Mouse (Mus musculus) neural tube, embryonic 13.5 days (tissue): ENCODE results near the gene Pik3r6. TPM values are rescaled to one million over a fixed set of nuclear protein-coding genes. Genes with fewer than 3 reads are reported as not detected.
A peak's percentile ranks its signal among the peaks of the same experiment; 100 is the strongest.

Experiments
- ATAC-seq: fragments of 200-750 bp; cut with Nextera tagmentation; 2 replicates; pipeline ENCODE4 v1.8.0; 2017; ENCODE audit warnings: low read depth, mild to moderate bottlenecking, moderate TSS enrichment, moderate library complexity
- H3K27ac ChIP-seq: fragments of 300-500 bp; sonication (generic); replicated peaks from 2 replicates; pipeline ENCODE4 v1.5.1; 2015; ENCODE audit warnings: moderate library complexity, mild to moderate bottlenecking, inconsistent platforms
- H3K27me3 ChIP-seq: fragments of 300-500 bp; sonication (generic); 2 replicates; pipeline ENCODE4 v1.6.1; 2015; ENCODE audit warnings: mild to moderate bottlenecking, inconsistent platforms
- H3K36me3 ChIP-seq: fragments of 300-500 bp; sonication (generic); 2 replicates; pipeline ENCODE4 v1.6.1; 2015; ENCODE audit warnings: mild to moderate bottlenecking, inconsistent platforms
- H3K4me1 ChIP-seq: fragments of 300-500 bp; sonication (generic); replicated peaks from 2 replicates; pipeline ENCODE4 v1.6.1; 2015; ENCODE audit warnings: inconsistent platforms
- H3K4me2 ChIP-seq: fragments of 300-500 bp; sonication (generic); 2 replicates; pipeline ENCODE4 v1.6.1; 2015; ENCODE audit warnings: inconsistent platforms, mild to moderate bottlenecking, moderate library complexity
- H3K4me3 ChIP-seq: fragments of 300-500 bp; sonication (generic); 2 replicates; pipeline ENCODE4 v1.5.1; 2015; ENCODE audit warnings: mild to moderate bottlenecking, inconsistent platforms
- H3K9ac ChIP-seq: fragments of 300-500 bp; sonication (generic); 2 replicates; pipeline ENCODE4 v1.6.1; 2015; ENCODE audit warnings: moderate library complexity, mild to moderate bottlenecking, inconsistent platforms
- H3K9me3 ChIP-seq: fragments of 300-500 bp; sonication (generic); 2 replicates; pipeline ENCODE4 v1.6.1; 2016; ENCODE audit warnings: inconsistent platforms
- WGBS: fragments of 180-500 bp; shearing (Covaris S2); methylation state at CpG from one replicate; pipeline ENCODE4 v1.1.7; 2015; 5-methylcytosine and 5-hydroxymethylcytosine counted together
- polyA plus RNA-seq: library from polyadenylated mRNA; unstranded; fragments of >200 nt; fragmentation: Nextera tagmentation; extraction: Ambion mirVana; gene quantifications from 2 replicates; pipeline ENCODE4 v1.2.1, GENCODE M21; 2015

Pik3r6 gene
- polyA plus RNA-seq, 1 experiment from 2014 or later = 2.3 TPM

DNA sequence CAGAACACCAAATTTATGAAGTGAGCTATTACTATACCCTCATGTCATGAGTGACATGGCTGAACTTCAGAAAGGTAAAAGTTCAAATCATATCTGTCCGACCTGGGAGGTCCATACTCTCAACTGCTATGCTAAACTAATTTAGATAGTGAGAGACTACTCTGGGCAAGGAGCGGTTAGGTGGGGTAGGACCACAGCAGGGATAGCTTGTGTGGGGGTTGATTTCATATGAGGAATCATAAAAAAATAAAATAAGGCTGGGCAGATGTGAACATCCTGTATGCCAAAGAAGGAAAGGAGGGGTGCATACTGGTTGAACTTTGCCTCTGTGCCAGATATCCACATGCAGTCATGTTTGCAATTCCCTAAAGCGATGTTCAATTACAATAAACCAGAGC lies 62.2 kb downstream of the Pik3r6 start:
- Histone ChIP-seq H3K27ac (no peak overlapping the region), H3K4me1 (peaks cover 5% of the 10 kb centered on the region; the same call in 1 of the 2 replicates), H3K36me3 (no peaks in the 10 kb centered on the region), H3K27me3 (0 out of 2 replicates have a peak, but pooled peaks cover 6% of the 10 kb centered on the region), H3K4me2 (no peak overlapping the region), H3K9ac (no peak overlapping the region), H3K4me3 (no peak overlapping the region), H3K9me3 (no peaks in the 10 kb centered on the region)
- WGBS = 83% methylated on average over 3 of the region's 3 CpGs
- no peak for ATAC-seq

DNA sequence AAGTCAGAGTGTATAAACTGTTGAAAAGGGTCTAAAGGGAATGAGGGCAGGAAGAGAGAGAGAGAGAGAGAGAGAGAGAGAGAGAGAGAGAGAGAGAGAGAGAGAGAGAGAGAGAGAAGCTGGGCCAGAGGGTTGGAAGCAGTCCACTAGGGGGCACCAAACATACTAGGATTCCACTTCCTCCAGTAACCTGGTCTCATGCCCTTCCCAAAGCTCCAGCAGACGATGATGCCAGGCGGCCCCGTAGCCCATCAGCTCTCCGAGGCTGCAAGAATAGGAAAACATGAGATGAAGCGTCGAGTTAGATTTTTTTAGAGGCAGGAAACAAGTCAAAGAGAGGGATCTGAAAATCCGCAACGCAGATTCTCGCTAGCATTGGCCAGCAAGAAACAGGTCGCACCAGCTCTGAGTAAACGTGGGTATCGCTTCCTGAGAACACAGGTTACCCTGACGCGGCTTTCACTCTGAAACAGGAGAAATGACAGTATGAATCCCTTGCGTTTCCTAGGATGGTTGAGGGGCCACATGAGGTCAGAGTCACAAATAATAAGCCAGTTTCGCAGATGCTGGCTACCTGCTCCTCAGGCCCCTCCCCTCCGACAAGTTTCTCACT lies 63.7 kb downstream of the Pik3r6 start:
- Histone ChIP-seq H3K27me3 (0 out of 2 replicates have a peak, but pooled peaks cover 6% of the 10 kb centered on the region), H3K4me2 (peak overlapping the region; percentile 60), H3K27ac (no peak overlapping the region), H3K9ac (peak overlapping the region; percentile 63), H3K4me3 (peak overlapping the region; percentile 32), H3K4me1 (peaks cover 4% of the 10 kb centered on the region; the same call in 1 of the 2 replicates), H3K36me3 (no peaks in the 10 kb centered on the region), H3K9me3 (no peaks in the 10 kb centered on the region)
- peak; percentile 79 for ATAC-seq
- WGBS = 18% methylated on average over 17 of the region's 17 CpGs

DNA sequence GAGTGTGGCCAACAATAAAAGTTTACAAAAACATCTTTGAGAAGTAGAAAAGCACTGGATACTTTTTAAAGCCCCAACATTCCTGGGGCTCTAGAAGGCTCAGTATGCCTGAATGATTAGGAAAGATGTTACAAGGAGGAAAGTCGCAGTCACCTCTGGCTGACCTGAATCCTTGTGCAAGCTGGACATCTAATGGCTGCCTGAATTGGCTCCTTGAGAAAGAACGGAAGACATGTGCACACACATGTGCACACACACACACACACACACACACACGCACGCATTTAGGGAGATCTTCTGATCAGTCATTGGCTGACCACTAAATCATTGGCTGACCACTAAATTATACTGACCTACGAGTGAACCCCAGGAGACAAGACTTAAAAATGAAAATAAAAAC lies 68.0 kb downstream of the Pik3r6 start:
- Histone ChIP-seq H3K9ac (no peak overlapping the region), H3K4me2 (no peak overlapping the region), H3K27ac (no peak overlapping the region), H3K9me3 (no peaks in the 10 kb centered on the region), H3K4me3 (no peak overlapping the region), H3K4me1 (peaks cover 4% of the 10 kb centered on the region; the same call in 1 of the 2 replicates), H3K27me3 (0 out of 2 replicates have a peak, but pooled peaks cover 6% of the 10 kb centered on the region), H3K36me3 (no peaks in the 10 kb centered on the region)
- ATAC-seq = no peak
- 88% methylated on average over 5 of the region's 5 CpGs for WGBS

DNA sequence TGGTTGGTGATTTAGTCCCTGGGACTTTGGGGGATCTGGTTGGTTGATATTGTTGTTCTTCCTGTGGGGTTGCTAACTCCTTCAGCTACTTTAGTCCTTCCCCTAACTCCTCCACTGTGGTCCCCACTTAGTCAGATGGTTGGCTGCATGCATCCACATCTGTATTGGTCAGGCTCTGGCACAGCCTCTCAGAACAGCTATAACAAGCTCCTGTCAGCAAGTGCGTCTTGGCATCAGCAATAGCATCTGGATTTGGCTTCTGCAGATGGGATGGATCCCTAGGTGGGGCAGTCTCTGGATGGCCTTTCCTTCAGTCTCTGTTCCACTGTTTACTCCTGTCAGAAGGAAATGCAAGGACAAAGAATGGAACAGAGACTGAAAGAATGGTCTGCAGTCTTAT lies 74.3 kb downstream of the Pik3r6 start:
- H3K4me1 ChIP-seq = peaks cover 13% of the 10 kb centered on the region
- ATAC-seq = no peak

DNA sequence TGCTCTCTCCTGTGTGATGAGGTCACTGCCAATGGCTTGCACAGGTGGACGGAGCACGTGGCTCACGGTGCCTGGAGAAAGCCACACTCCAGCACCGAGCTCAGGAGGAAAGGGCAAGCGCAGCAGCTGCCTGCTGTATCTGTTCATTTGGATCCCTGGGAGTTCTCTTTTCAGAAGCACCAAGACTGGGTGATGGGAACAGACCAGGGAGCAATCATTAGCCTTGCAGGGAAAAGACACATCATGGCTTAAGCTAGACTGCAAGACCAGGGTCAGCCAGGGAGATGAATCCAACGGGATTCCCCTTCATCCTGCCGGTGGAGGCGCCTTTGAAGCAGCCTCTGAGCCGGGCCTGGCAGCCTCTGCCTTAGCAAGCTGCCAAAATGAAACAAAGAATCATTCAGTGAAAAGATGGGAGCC lies 76.7 kb downstream of the Pik3r6 start:
- Histone ChIP-seq H3K36me3 (no peaks in the 10 kb centered on the region), H3K4me2 (no peak overlapping the region), H3K9ac (0 out of 2 replicates have a peak overlapping the region, but pooled peaks have one; percentile 13), H3K9me3 (no peaks in the 10 kb centered on the region), H3K4me3 (no peak overlapping the region), H3K27me3 (no peaks in the 10 kb centered on the region), H3K27ac (peak overlapping the region; percentile 24), H3K4me1 (peaks cover 19% of the 10 kb centered on the region)
- WGBS = 31% methylated on average over 9 of the region's 9 CpGs
- ATAC-seq = peak; percentile 56; the same call in 1 of the 2 replicates

More for the DNA sequence above, 74.3 kb downstream of the Pik3r6 start:
- H3K27me3 ChIP-seq = no peaks in the 10 kb centered on the region
- 85% methylated on average over 1 of the region's 1 CpGs for WGBS
- H3K4me3 ChIP-seq = no peak overlapping the region
- no peaks in the 10 kb centered on the region for H3K36me3 ChIP-seq
- no peak overlapping the region for H3K9ac ChIP-seq
- no peaks in the 10 kb centered on the region for H3K9me3 ChIP-seq
- H3K4me2 ChIP-seq = no peak overlapping the region
- H3K27ac ChIP-seq = no peak overlapping the region

DNA sequence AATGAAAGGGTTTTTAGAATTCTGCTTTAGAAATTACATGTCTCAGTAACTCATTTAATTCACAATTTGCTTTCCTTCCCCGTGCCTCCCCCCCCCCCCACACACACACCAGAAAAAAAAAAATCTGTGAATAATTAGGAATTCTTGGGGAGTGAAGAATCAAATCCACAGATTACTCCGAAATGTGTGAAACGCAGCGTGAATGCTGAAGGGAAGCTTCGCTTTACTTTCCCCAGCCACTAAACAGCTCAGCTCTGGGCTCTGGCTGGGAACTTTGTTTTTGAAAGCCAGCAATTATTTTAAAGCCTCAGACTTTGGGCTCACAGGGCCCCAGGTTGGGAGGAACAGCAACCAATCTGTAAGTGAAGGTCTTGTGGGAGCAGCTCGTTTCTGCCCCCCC lies 77.7 kb downstream of the Pik3r6 start:
- Histone ChIP-seq H3K9ac (no peak overlapping the region), H3K9me3 (no peaks in the 10 kb centered on the region), H3K36me3 (no peaks in the 10 kb centered on the region), H3K27ac (no peak overlapping the region), H3K4me3 (no peak overlapping the region), H3K4me2 (no peak overlapping the region), H3K27me3 (no peaks in the 10 kb centered on the region), H3K4me1 (peaks cover 19% of the 10 kb centered on the region)
- 44% methylated on average over 6 of the region's 6 CpGs for WGBS
- no peak for ATAC-seq

DNA sequence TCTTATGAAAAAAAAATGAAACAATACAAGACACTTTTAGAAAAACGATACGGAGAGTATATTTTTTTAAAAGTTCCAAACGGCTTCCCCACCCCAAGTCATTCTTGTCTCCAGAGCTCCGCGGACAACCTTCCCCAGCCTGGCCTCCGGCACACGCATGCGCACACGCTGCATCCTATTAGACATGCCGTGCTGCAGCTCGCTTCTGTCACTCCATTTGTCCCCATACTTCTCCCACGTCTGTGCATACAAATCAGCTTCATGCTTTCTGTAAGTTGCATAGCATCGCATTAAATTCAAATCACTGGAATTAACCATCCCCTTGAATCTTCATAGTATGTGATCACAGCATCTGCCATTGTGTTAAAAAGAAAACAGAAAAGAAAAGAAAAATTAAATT lies 80.4 kb downstream of the Pik3r6 start:
- H3K4me3 ChIP-seq = no peak overlapping the region
- no peaks in the 10 kb centered on the region for H3K36me3 ChIP-seq
- H3K27ac ChIP-seq = no peak overlapping the region
- H3K9me3 ChIP-seq = no peaks in the 10 kb centered on the region
- WGBS = 70% methylated on average over 13 of the region's 13 CpGs
- no peaks in the 10 kb centered on the region for H3K27me3 ChIP-seq
- H3K9ac ChIP-seq = no peak overlapping the region
- no peak overlapping the region for H3K4me2 ChIP-seq
- peaks cover 19% of the 10 kb centered on the region for H3K4me1 ChIP-seq
- ATAC-seq = no peak

DNA sequence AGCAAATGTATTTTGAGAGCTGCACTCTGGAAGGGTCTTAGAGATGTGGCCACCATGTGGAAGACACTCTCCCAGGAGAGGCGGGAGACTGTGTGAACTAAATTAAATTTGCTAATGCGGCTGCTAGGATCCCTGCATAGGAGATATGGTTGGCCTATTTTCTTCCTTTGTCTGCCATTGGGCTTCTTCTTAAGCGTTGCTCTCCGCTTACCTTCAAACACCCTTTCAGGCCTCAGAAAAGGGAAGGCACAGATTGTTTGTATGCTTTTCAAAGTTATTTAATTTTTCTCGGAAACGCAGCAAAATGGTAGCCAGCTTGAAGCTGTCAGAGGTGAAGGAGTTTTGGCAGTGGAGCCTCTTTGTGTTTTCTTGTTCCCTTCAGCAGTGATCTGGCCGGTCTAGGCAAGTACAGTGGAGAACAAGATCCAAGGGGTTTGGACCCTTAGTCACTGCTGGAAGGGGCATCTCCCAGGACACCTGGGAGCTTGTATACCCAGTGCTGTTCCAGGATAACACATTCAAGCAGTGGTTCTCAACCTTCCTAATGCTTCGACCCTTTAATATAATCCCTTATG lies 81.2 kb downstream of the Pik3r6 start:
- WGBS = 75% methylated on average over 8 of the region's 8 CpGs
- Histone ChIP-seq H3K4me1 (peaks cover 19% of the 10 kb centered on the region), H3K9ac (no peak overlapping the region), H3K27me3 (no peaks in the 10 kb centered on the region), H3K9me3 (no peaks in the 10 kb centered on the region), H3K27ac (no peak overlapping the region; the same call in 1 of the 2 replicates), H3K4me3 (no peak overlapping the region), H3K4me2 (no peak overlapping the region), H3K36me3 (no peaks in the 10 kb centered on the region)
- ATAC-seq = no peak

DNA sequence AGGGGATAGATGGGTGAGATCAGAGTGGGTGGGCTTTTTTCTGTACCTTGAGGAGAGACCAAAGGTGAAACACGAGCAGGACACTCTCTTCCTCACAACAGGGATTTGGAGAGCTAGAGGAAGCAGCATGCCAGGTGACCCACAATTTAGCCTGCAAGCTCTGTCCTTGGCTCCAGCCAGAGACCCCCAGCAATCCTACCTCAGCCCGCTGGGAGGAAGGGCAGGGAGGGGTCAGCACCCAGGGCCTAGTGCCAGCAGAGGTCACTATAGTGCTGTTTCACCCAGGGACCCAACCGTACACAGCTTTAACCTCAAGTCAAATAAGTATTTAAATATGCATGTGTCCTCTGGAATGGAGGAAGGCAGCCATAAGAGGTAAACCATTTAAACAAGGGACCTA lies 83.1 kb downstream of the Pik3r6 start:
- Histone ChIP-seq H3K9ac (no peak overlapping the region), H3K4me2 (no peak overlapping the region), H3K4me3 (no peak overlapping the region), H3K36me3 (no peaks in the 10 kb centered on the region), H3K4me1 (peaks cover 6% of the 10 kb centered on the region; the same call in 1 of the 2 replicates), H3K27me3 (no peaks in the 10 kb centered on the region), H3K9me3 (no peaks in the 10 kb centered on the region), H3K27ac (no peak overlapping the region)
- WGBS = 18% methylated on average over 3 of the region's 3 CpGs
- no peak for ATAC-seq

DNA sequence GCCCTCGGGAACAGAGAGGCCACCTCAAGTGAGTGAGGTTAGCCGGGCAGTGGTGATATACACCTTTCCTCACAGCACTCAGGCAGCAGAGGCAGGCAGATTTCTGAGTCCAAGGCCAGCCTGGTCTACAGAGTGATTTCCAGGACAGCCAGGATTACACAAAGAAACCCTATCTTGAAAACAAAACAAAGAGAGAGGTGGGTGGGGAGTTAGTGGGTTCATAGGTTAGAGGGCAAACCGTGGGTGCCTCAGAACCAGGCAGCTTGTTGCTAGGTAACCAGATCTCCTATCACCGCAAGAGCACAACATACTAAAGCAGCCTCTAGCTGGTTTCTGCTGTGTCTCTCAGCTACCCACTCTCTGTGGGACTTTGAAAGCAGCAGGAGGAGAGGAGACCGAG lies 83.9 kb downstream of the Pik3r6 start, which contains the start of gene Ccdc42:
Ccdc42 (plus strand) TSS at position 301 of the 400 bp plus-strand sequence.
- no peak within 1 kb of the TSS for H3K27ac ChIP-seq

DNA sequence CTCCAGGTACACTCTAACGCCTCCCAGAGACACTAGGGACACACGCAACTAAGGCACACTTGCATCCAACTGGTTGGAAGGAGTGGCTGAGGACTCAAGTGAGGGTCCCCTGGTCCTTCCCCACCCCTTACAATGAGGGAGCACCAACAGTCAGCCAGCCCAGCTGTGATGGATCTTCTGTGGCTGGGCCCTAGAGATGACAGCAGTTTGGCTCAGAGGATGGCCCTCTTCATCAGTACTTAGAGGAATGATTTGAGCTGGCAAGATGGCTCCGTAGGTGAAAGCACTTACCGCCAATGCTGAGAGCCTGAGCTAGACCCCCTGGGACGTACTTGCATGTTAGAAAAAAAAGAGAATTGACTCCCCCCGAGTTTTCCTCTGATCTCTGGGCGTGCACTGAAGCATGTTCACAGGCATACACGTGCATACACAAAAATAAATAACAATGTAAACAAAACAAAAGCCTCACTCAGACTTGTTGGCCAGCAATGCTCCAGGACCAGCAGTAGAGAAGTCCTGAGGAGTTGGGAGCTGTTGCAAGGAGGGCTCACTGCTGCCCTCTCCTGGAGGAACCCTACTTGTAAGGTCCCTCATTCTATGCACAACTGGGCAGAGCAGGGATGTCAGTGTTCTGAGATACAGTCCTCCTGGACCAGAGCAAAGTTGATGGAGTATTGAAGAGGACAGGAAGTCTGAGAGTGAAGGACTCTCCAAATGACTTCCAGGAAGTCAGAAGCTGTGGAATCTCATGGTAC lies 86.4 kb downstream of the Pik3r6 start:
- no peaks in the 10 kb centered on the region for H3K9me3 ChIP-seq
- H3K36me3 ChIP-seq = no peaks in the 10 kb centered on the region
- no peak overlapping the region for H3K9ac ChIP-seq
- H3K27ac ChIP-seq = no peak overlapping the region
- no peak for ATAC-seq
- 61% methylated on average over 8 of the region's 8 CpGs for WGBS
- no peak overlapping the region for H3K4me2 ChIP-seq
- H3K27me3 ChIP-seq = no peaks in the 10 kb centered on the region
- 0 out of 2 replicates have a peak, but pooled peaks cover 15% of the 10 kb centered on the region for H3K4me1 ChIP-seq
- no peak overlapping the region for H3K4me3 ChIP-seq

More for the DNA sequence above, 83.9 kb downstream of the Pik3r6 start, which contains the start of gene Ccdc42:
- no peak within 1 kb of the TSS for H3K9ac ChIP-seq
- H3K36me3 ChIP-seq = no peaks in the 10 kb centered on the region
- H3K4me3 ChIP-seq = no peak within 1 kb of the TSS
- H3K4me1 ChIP-seq = 0 out of 2 replicates have a peak, but pooled peaks cover 10% of the 10 kb centered on the region
- no peaks in the 10 kb centered on the region for H3K27me3 ChIP-seq
- no peak for ATAC-seq
- no peaks in the 10 kb centered on the region for H3K9me3 ChIP-seq
- 67% methylated on average over 5 of the region's 5 CpGs for WGBS
- H3K4me2 ChIP-seq = no peak within 1 kb of the TSS

DNA sequence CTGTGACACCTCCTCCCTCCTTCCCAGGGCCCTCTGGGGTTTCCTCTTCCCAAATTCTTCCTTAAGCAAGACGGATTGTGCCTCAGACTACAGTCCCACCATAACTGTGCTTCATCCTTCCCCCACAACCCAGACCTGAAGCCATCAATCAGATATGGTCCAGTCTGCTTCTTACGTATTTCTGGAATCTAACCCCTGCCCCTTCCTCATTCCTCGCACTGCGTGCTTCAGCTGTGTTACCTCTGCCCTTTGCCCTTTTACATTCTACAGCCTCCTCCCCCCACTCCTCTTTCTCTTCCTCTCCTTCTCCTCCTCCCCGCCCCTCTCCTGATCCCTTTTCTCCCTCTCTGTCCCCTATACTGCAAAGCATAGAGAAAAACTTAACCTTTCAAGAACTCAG lies 88.9 kb downstream of the Pik3r6 start:
- no peak overlapping the region for H3K27ac ChIP-seq
- no peak overlapping the region for H3K4me3 ChIP-seq
- no peaks in the 10 kb centered on the region for H3K27me3 ChIP-seq
- 0 out of 2 replicates have a peak, but pooled peaks cover 14% of the 10 kb centered on the region for H3K4me1 ChIP-seq
- ATAC-seq = no peak
- no peaks in the 10 kb centered on the region for H3K36me3 ChIP-seq
- WGBS = 24% methylated on average over 5 of the region's 5 CpGs
- H3K9me3 ChIP-seq = no peaks in the 10 kb centered on the region
- H3K9ac ChIP-seq = no peak overlapping the region
- no peak overlapping the region for H3K4me2 ChIP-seq
